Mouse (Mus musculus): ENCODE results near the gene Trp53i11.

- no peak for TF ChIP-seq CTCF (IDR thresholded peaks at IDR 0.05; ENCODE audit: low read depth)
- no peak for TF ChIP-seq EP300 (IDR thresholded peaks at IDR 0.05; ENCODE audit: low read depth)
Observed at GRCm38 (mm10) chr2:93178313-93178677, 9.1 kb upstream of the Trp53i11 start.

Measured in heart, postnatal 0 days (tissue).